Mouse (Mus musculus) cortical plate, adult 2 months (tissue): ENCODE measurements around the gene Msi2.

Source experiments
- CTCF ChIP-seq: fragments of 200-500 bp; IDR thresholded peaks from 2 replicates; pipeline ENCODE4 v1.5.1; 2011; ENCODE audit warnings: mild to moderate bottlenecking, control low read depth, low read length; ENCODE audit not compliant: insufficient read depth; ENCODE audit errors: extremely low read depth
- POLR2A ChIP-seq: fragments of 200-500 bp; IDR thresholded peaks from 2 replicates; pipeline ENCODE4 v1.6.1; 2011; ENCODE audit warnings: mild to moderate bottlenecking, low read length, control low read depth; ENCODE audit not compliant: insufficient read depth; ENCODE audit errors: extremely low read depth

- TF ChIP-seq POLR2A (no peak), CTCF (no peak)
Measured at GRCm38 (mm10) chr11:88558731-88559130, 159.6 kb downstream of the Msi2 start.
